Mouse (Mus musculus) C2C12 (cell line): ENCODE measurements at regions not wholly inside any gene's neighbourhood (a gene's known extent, or its start where the extent isn't known, plus 50 kb on each side); places are given as distances from the start of the nearest gene placed in this dataset.

ENCODE experiments used
- CEBPB ChIP-seq: IDR thresholded peaks from one replicate; pipeline ENCODE4 v1.6.1; 2011; ENCODE audit warnings: low read depth, mild to moderate bottlenecking, control low read depth, moderate library complexity
- CTCF ChIP-seq: IDR thresholded peaks from one replicate; pipeline ENCODE4 v1.5.1; 2011; ENCODE audit not compliant: control insufficient read depth, insufficient read depth, insufficient read length
- USF1 ChIP-seq: IDR thresholded peaks from one replicate; pipeline ENCODE4 v1.6.1; 2011; ENCODE audit warnings: low read depth, mild to moderate bottlenecking, control low read depth, moderate library complexity

DNA sequence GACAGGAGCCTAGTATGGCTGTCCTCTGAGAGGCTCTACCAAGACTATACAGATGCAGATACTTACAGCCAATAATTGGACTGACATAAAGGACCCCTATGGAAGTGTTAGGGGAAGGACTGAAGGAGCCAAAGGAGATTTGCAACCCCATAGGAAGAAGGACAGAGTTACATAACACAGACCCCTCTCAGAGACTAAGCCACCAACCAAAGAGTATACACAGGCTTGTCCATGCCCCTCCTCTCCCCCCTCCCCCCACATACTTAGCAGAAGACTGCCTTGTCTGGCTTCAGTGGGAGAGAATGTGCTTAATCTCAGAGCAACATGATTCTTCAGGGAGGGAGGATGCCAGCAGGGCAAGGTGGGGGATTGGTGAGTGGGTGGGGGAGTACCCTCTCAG, 426.4 kb downstream of the Ttll7 start:
- TF ChIP-seq CTCF, result no peak
- no peak for TF ChIP-seq USF1
- TF ChIP-seq CEBPB, result no peak
